Mouse (Mus musculus) megakaryocyte, embryonic 14.5 days (primary cell): ENCODE results near the gene Gpx4.

Experiments used
- FLI1 ChIP-seq: IDR thresholded peaks from 2 replicates; pipeline ENCODE4 v1.6.1; 2012; ENCODE audit warnings: low read length, inconsistent platforms, mixed read lengths
- GATA1 ChIP-seq: IDR thresholded peaks from 3 replicates; pipeline ENCODE4 v1.6.1; 2012; ENCODE audit warnings: mixed read lengths, low read length, inconsistent platforms, borderline replicate concordance

- TF ChIP-seq GATA1 (no peak), FLI1 (no peak)
Observed at GRCm38 (mm10) chr10:80105460-80105859, 58.5 kb downstream of the Gpx4 start, which contains the start of gene Sbno2.
